Mouse (Mus musculus): ENCODE results near the gene Ribc2.

- no peak for TF ChIP-seq CTCF (IDR thresholded peaks at IDR 0.05; ENCODE audit: low read depth)
- TF ChIP-seq EP300 (IDR thresholded peaks at IDR 0.05; ENCODE audit: low read depth), result no peak
These were observed 50.2 kb downstream of the Ribc2 start for GRCm38 (mm10) chr15:85182063-85182462.

Measured in liver, postnatal 0 days (tissue).